Mouse (Mus musculus) layer of hippocampus, postnatal 36 days (tissue): ENCODE data around the gene Cx3cr1. TPM values are rescaled to one million over a fixed set of nuclear protein-coding genes. Genes with fewer than 3 reads are reported as not detected.

ENCODE experiments used
- DNase-seq, 2 experiments: peaks; one replicate each; pipeline ENCODE4 v3.0.0; 2022
- total RNA-seq, 2 experiments: library from RNA; stranded (reverse); gene quantifications; 2 replicates each; pipeline ENCODE4 v1.2.3; 2021

Cx3cr1 gene
- total RNA-seq, 2 experiments from 2014 or later, result 29.0 to 30.9 TPM

DNA sequence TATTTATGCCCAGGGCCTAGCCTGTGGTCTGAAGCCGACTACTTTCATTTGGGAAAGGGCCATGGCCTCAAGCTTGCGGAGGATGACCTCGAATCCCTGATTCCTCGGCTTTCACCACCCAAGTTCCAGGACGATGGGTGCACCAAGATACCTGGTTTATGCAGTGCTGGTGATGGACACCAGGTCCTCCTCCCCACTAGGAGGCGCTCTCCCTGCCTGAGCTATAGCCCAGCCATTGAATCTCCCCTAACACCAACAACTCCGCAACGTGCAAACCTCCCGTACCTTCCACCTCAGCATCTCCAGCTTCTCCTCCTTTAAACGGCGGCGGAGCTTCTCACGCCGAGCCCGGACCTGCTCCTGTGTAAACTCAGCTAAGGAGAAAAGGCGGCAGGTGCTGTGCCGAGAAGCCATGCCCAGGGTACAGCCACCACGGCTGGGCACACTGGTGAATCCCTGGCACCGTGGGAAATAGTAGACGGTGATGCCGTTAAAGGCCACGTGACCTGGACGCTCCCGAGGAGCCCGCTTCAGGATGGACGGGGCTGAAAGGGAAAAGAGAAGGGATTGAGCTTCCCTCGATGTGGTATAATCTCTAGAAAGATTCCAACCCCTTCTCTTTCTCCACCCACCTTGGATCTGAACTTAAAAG, 95.7 kb downstream of the Cx3cr1 start:
- no peak for DNase-seq

DNA sequence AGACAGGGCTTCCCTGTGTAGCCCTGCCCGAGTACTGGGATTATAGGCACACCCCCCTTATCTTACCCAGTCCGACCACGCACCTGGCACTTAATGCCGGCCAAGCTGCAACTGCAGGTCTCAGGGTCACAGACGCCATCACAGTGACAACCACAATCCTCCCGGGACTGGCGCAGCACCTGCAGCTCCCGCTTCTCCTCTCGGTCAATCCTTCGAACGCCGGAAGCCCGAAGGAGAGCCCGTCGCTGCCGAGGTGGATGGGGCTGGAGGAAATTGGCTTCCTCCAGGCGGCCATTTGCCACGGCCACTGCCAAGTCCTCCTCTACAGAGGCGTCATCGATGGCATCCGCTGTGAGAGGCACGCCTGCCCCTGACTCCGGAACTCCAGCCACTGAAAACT, 96.4 kb downstream of the Cx3cr1 start:
- no peak for DNase-seq

DNA sequence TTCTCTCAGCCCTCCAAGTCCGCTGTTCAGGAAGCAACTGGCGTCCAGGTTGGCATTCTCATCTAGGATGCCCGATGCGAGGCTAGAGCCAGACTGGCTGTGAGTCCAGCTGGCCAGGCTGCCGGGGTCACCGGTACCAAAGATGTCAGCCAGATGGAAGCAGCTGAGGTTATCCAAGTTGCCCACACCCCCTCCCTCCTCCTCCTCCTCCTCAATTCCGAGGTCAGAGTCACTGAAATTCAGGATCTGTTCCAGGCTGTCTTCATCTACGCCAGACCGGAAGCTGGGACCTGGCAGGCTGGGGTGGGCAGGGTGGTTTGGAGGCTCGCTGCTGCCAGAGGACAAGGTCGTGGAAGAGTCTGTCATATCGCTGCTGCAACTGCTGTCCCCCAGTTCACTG, 97.1 kb downstream of the Cx3cr1 start:
- no peak for DNase-seq

DNA sequence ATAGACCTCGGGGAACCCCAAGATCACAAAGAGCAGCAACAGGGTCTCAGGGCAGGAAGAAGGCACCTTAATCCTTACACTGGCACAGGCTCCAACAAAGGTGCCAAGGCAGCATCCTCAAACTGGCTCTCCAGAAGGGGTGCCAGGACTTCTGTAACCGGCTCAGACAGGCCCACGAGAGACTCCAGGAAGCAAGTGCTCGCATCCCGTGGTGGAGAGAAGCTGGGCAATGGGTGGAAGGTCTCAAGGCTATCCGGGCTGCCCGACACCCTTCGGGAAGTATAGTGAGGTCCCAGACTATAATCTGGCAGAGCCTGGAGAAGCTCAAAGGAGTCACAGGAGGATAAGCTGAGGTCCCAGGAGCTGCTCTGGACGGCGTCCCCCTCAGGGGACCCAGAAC, 97.5 kb downstream of the Cx3cr1 start:
- DNase-seq, result no peak

DNA sequence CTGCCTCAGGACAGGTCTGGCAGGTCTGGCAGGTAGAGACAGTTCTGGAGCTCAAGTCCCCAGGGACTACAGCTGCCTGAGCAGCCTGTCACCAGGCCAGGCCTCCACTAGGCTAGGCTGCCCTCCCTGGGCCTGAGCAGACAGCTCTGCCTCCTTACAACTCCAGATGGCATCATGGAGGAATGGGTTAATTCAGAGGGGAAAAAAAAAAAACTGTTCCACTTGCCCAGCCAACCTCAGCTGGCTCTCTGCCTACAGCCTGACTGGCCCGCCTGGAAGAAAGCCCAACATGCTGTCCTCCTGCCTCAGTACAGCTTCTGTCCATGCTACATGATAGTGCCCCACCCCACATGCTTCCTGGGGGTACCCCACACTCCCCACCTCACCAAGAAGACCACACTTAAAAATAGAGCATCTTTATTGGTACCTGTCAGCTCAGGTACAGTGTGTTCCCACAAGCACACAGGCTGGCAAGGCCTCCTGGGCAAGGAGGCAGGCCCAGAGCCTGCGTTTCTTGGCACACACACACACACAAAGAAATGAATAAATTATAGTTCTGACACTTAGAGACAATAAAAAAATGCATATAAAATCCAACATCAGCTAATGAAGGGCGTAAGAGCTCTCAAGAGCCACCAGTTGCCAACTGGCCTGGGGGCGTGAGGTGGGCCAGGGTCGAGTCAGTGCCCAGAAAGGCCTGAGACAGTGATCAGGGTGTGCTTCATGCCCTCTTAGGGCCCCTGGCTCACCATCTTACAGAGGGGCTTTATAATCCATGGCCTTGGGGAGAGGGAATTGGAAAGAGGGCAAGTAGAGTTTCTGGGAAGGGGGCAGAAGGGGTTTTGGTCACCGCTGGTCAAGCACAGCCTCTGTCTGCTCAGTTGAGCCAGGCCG, 98.7 kb downstream of the Cx3cr1 start:
- peak in 1 of 2 experiments; percentile 61 for DNase-seq

DNA sequence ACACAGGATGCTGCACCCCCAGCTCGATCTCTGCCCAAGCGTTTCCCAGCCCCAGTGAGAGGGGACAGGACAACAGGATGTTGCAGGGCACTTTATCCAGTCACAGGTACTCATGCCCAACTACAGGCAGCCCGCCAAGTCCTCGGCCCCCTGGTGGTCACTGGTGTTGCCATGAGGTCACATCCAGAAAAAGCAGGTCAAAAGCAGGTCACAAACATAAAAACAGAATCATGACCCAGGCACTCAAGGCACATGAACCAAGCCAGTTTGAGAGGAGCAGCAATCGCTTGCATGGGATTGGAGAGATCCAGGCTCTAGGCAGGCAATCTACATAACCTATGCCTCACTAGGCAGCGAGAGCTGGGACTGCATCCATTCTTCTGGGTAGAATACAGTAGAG, 99.5 kb downstream of the Cx3cr1 start:
- no peak for DNase-seq

DNA sequence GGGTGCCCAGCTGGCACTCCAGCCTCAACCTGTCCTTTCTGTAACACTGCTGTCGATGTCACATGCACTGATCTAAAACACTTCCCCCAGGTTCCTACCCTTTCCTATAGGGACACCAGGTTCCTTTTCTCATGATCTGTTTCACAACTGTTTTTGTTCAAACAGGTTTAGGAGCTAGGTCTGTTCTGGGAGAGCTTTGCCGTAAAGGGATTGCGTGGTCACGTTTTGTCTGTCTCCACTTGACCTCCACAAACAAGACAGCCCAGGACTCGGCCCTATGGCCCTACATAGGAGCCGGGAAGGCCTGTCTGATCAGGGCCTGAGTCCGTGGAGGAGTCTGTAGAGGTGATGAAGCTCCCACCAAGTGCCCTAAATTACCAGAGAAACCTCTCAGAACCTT, 99.9 kb downstream of the Cx3cr1 start:
- no peak for DNase-seq

DNA sequence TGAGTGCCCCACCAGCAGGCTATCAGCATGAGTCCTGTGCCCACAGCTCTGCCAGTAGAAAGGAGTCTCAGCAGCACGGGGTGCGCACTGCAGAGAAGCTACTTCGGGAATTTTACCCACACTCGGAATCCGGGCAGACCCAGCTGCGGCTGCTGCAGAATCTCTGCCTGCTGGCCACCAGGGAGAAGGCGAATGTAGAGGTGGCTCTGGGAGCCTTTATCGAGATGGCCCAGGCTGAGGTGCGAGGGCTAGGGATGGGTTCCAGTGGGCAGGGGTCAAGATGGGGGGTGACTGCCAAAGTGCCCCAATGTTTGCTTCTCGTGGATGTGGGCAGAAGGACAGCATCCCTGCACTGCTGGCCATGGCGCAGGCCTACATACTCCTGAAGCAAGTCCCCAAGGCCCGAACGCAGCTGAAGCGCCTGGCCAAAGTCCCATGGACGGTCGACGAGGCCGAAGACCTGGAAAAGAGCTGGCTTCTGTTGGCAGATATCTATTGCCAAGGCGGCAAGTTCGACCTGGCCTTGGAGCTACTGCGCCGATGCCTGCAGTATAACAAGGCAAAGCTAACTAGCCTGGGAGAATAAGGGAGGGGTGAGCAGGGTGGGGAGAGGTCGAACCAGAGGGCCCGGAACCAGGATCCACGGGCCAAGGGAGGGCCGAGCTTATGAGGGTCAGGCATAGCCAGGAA, 103.3 kb downstream of the Cx3cr1 start:
- no peak for DNase-seq

DNA sequence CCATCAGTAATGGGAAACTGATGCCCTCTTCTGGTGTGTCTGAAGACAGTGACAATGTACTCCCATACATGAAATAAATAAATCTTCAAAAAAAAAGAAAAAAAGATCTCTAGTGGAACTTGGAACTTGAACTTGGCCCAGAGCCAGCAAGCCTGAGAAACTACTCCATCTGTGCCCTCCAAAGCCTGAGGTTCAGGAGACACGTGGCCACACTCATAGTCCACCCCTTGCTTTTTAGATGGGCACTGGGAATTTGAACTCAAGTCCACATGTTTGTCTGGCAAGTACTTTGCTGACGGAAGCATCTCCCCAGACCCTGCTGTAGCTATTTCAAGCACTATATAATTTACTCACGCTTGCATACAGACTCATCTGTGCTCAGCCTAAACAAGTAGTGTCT, 104.5 kb downstream of the Cx3cr1 start:
- no peak for DNase-seq

DNA sequence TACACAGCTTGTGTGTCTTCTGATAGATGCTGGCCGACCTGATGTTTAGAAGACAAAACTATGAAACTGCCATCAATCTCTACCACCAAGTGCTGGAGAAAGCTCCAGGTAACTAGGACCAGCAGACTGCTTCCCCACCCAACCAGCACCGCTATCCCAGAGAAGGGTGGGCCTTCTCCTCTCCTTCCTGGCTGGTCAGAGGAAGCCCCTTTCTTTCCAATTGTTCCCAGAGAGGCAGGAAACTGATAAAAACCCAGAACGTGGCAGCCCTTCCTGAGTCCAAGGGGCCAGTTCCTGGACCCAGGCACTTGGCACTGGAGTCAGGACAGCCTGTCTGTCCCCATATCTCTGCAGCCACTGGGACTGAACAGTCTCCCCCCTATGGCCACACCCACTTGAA, 105.5 kb downstream of the Cx3cr1 start:
- no peak for DNase-seq

DNA sequence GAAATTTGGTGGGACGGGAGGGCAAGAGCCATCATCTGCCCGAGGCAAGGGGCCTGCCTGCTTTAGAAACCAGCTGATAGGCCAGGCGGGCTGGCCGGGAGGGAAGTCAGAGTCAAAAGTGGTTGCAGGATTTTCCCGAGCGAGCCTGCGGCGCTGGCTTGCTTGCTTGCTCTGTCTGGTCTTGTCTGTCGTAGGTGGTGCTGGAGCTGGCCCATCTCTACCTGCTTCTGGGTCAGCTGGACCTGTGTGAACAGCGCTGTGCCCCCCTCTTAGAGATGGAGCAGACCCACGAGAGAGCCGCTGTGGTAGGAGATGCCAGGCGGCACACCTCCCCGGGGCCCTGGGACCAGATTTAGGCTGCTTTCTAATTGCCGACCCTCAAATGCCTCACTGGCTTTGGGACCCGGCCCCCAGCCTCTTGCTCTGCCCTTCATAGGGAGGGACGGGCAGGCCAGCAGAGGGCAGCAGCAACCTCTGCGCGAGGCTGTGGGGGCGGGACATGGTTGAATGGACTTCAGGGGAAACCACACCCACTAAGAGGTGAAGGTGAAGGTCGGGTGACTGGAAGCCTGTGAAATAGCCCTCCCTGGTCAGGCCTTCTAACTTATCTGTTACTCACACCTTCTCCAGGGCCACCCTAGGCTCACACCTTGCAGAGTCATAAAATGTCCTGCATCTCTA, 106.6 kb downstream of the Cx3cr1 start:
- no peak for DNase-seq

DNA sequence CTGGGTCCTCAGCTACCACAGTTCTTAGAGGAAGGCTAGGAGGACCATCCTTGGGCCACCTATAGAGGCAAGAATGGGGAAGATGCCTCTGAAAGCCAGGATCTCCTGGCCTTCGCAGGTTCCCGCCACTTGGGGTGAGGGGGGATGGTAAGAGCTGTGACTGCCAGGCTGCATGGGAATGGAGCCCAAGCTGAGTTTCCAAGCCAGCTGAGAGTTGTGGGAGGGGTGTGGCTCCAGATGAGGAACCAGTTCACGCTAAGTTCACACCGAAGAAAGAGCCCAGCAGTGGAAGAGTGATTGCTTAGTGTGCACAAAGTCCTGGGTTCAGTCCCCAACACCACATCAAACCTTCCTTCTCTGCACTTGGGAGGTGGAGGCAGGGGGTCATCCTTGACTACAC, 107.5 kb downstream of the Cx3cr1 start:
- no peak for DNase-seq

DNA sequence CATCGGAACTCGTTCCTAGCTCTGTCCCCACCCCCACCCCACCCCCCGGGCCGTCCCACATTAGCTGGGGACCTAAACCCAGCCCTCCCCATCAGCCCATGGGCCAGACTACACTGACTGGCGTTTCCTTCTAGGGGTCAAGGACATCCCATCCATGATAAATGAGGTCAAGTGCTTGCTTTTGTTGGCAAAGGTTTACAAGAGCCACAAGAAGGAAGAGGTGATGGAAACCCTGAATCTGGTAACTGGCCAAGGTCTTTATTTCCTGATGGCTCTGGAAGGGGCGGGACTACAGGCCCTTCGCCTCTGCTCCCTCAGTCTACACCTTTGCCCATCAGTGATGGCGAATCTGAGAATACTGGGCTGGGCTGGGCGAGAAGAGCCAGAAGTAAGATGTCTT, 110.8 kb downstream of the Cx3cr1 start:
- DNase-seq, result no peak

DNA sequence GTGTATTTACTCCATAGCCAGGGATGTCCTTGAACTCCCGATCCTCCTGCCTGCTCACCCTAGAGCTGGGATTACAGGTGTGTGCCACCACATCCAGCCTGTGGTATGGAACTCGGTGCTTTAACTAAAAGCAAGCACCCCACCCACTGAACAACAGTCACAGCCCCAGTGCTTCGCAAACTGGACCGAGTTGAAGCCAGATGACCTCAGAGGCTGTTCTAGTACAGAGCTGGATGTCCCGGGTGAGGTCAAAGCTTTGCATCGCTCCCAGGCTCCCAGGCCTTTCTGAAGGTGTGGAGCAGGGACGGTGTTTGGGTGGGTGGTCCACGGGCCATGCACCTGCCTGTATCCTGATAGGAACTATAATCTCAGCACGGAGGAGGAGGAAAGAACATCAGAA, 118.3 kb downstream of the Cx3cr1 start:
- DNase-seq, result no peak

DNA sequence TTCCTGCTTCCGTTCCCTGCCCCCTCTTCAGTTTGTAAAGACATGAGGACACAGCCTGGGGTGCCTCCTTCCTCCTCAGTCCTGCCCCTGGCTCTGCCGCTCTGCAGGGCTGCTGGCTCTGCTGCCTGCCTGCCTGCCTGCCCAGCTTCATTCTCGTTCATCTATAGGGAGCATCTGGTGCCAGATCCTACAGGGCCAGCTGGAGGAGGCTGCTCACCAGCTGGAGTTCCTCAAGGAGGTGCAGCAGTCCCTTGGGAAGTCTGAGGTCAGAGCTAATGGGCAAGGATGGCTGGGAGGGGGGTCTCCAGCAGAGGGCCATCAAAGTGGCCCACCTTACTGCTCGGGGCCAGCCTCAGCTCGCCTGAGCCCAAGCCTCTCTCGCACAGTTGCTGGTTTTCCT, 119.2 kb downstream of the Cx3cr1 start:
- DNase-seq, result no peak

DNA sequence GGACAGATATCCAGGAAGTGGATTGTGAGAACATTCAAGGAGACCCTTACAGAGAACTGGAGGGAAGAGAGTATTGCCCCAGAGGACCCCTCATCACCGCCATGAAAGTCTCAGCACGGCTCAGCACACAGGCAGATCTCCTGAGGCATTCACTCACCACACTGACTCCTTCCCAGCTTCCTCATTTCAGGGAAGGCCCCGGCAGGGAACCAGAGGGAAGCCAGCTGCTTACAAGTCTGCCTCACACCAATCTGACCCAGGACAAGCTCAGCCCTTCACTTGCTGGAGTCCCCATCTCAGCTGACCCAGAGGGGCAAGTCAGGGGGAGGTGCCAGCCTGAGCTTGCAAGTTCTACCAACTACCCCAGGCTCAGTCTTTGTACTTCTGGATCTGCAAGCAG, 120.9 kb downstream of the Cx3cr1 start:
- DNase-seq, result no peak

DNA sequence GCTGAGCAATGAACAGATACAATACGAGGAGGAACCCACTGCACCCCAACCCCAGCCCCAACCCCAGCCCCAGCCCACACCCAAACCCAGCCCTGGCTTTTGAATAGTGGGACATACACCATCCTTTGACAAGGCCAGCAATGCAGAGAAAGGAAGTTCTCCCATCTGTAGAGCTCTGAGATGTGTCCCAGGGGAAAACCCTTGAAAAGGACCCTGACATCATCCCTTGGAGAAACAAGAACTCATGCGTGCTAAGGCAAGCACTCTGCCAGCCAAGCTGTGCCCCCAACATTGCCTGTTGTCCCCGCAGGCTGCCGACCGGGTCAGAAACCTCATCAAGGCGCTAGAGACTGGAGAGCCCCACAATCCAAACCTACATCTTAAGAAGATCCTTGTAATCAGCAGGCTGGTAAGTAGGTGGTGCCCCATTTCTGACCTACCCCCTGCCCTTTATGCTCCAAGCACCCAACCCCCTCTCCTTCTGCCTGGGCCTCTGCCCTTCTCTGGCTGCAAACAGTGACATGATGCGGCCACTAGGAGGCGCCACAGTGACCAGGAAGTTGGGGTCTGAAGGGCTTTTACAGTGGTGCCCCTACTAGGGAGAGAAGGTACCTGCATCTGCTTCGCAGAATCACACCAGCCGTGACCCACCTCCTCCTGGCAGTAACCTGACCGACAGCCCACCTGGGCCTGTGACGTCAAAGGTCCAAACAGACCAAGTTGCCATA, 124.3 kb downstream of the Cx3cr1 start:
- no peak for DNase-seq

DNA sequence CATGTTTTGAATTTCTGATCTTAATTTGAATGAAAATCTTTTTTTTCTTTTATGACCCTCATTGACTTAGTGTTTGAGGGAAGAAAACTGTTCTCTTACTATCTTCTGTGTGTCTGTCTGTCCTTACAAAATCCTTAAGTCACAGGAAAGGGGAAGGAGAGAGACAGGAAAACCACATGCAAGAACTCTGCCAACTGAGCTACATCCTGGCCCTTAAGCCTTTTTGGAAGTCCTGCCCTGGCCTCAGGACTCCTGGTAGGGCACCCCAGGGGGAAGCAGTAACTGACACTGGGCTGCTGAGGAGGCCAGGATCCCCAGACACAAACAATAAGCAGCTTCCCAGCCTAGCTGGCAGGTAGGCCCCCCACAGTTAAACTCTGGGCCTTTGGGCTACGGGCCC, 126.4 kb downstream of the Cx3cr1 start:
- no peak for DNase-seq

DNA sequence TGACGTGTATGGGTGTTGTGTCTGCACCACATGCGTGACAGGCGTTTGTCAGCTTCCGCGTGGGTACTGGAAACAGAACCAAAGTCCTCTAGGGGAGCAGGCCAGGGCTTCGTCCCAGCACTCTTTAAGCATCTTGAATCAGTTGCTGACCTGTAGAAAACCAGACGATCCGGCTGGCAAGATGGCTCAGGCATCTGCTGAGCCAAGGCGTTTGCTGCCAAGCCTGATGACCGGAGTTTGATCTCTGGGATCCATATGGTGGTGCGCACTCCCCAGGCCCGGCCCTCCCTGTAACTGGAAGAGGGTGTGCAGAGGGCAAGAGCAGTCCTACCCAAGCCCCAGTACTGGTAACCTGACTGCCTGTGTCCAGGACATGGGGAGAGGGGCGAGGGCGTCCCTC, 127.8 kb downstream of the Cx3cr1 start:
- no peak for DNase-seq

DNA sequence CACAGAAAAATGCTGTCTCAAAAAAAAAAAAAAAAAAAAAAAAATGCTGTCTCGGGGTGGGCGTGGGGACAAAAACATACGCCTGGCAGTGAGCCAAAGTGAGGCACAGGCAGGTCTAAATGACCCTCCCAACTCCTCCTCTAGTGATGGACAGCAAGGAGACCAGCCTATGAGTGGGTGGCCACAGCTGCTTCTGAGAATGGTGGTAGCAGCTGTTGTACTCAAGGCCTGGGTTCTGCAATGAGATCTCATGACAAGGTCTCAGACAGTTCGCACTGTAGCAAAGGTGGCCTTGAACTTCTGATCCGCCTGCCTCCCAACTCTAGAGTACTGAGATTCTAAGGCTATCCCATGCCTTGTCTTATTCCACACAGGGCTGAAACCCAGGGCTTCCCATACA, 128.3 kb downstream of the Cx3cr1 start:
- no peak for DNase-seq

DNA sequence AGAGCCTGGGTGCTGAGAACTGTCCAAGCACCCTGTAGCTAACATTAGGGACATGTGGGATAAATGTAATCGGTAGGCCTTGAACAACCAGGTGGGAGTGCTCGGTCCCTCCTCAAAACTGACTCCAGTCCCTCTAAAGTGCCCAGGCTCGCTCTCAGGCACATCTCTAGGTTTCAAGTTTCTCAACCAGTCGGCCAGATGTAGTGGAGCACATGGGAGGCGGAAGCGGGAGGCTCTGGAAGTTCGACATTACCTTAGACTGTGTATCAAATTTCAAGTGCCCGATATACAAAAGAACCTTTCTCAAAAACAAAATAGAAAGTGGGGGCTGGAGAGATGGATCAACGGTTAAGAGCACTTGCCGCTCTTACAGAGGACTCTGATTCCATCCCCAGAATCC, 130.0 kb downstream of the Cx3cr1 start:
- DNase-seq, result no peak

DNA sequence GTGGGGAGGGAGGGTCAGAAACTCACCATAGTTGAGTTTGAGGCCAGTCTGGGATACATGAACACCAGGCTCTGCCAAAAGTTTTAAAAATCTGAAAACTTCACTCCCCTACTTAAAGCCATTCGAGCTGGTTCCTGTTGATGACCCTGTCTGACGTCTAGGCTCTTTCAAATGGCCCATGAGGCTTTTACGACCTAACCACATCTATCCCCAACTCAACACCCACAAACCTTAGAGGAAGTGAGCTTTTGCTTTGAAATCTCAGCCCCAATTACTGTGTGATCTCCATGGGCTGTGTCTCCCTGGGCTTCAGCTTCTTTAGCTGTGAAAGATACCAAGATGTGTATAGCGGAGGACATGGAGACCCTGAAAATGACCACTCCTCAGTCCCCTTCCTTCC, 131.2 kb downstream of the Cx3cr1 start:
- no peak for DNase-seq
